Mouse (Mus musculus) spleen, postnatal 10 days (tissue): ENCODE results near the gene Kcnk5.
A peak's percentile ranks its signal among the peaks of the same experiment; 100 is the strongest.

Source experiments
- DNase-seq, 2 experiments: peaks; one replicate each; pipeline ENCODE4 v3.0.0; 2021 to 2022; ENCODE audit warnings: low spot score in 2 of 2

The Kcnk5 gene

DNA sequence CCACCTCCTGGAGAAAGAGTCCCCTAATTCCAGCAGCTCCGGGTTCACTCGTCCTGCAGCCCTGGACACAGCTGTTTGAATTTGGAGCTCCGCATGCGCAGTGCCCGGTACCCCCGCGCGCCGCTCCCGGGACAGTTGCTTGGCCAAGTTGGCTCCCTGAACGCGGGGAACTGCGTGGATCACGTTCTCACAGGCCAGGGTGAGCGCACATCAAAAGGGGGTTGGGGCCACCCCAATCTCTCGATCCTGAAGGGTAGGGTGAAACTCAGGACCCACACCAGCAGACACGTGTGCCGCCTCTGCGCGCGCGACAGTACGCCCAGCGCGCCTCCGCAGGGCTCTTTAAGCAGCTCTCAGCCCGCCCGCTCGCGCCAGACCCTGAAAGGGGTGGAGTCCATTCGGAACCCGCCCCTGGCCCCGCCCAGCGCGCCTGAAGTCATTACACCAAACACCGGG, at the start of gene Kcnk5:
TSS of gene Kcnk5 (minus strand) at position 344 of the 456 bp plus-strand sequence.
- DNase-seq, result peak; percentile 92 to 97

DNA sequence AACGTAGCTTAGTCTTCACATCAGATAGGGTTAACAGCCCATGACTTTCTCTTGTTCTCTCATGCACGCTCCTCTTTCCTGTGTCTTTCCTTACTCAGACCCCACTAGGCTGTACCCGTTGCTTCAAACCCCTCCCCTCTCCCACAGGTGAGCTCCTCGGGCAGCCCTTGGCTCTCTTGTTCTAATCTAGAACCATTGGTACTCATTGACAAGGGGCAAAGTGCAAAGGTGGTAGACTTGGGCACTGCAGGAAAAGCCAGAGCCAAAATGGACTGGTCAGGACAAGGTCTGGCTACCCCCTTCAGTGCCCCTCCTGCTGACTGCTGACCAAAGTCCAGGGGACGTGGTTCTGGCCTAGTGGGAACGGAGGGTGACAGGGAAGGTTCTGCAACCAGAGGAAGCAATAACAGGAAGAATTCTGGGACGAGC, 48.5 kb upstream of the Kcnk5 start:
- DNase-seq, result no peak

DNA sequence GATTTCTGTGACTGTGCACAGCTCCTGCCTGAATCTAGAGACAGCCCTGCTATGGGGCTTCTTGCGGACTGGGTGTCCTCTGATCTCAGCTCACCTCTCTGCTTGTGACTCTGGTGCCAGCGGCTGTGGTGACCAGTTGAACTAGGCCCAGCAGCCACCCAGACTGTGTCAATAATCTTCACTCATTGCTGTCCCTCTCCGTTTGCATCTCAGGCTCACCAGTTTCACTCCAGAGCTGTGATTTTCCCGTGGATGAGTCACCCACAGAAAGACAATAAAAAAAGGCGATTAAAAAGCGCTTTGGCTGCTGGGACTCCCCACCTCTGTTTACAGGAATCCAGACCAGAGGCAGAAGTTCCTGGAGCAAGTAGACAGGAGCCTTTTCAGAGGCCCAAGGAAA, 47.8 kb upstream of the Kcnk5 start:
- DNase-seq, result no peak

DNA sequence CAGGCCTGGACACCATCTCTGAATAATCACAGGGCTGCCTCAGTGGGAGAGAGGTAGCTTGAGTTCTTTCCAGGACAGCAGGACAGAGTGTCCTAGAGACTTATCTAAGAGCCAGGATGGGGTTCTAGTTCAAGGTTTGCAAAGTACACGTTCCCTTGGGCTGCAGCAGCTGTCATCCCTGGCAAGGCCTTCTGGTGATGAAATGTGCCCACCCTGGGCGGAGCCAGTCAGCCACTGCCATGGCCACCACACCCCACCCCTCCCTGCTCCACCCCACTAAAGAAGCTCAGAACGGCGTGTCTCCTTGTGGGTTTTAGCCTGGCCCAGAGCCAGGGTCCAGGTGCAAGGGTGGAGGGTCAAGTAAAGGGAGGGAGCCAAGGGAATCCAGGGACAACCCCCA, 46.7 kb upstream of the Kcnk5 start:
- DNase-seq, result no peak

DNA sequence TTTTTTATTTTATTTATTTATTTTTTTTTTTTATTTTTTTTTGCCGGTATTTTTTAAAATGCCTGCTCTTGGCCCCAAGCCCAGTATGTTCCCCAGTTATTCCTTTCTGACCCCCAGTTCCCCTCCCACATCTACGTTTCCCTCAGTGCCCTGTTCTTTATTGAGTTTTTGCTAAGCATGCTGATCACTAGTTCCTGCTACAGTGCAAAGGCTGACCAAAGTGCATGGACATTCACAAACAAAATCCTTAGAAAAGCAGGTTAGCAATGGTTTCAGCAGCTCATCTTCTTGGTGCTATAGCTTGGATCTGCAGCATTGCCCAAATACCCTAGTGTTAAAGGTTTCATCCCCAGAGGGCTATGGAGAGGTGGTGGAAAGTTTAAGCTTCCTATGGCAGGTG, 45.4 kb upstream of the Kcnk5 start:
- DNase-seq, result no peak

DNA sequence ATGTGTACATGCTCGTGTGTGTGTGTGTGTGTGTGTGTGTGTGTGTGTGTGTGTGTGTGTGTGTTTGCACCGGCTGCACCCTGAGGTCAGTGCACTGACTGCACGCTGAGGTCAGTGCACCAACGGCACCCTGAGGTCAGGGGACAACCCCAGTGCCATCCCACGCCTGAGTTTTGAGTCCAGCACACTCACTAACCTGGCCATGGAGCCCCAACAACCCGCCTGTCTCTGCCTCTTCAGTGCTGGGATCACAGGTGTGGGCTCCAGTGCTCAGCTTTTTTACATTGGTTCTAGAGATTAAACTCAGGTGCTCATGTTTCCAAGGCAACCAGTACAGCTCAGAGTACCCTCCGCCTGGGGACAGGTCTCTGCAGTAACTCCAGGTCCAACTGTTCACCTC, 44.9 kb upstream of the Kcnk5 start:
- DNase-seq, result no peak

DNA sequence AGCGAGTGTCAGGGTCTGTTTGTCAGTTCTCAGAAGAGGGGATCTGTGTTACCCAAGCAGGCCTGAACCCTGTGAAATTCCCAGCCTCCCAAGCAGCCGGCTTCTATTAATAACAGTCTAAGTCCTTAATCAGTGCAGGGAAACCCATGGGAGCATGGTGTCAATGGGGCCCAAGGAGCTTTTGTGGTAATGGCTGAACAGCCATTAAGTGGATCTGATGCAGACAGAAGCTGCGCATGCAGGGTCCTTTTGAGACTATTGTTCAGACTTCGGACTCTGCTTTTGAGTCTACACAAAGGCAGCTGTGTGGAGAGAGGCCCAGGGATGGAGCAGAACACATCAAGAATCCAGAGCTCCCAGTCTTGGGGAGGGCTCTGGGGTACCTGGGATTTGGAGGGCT, 43.9 kb upstream of the Kcnk5 start:
- DNase-seq, result no peak

DNA sequence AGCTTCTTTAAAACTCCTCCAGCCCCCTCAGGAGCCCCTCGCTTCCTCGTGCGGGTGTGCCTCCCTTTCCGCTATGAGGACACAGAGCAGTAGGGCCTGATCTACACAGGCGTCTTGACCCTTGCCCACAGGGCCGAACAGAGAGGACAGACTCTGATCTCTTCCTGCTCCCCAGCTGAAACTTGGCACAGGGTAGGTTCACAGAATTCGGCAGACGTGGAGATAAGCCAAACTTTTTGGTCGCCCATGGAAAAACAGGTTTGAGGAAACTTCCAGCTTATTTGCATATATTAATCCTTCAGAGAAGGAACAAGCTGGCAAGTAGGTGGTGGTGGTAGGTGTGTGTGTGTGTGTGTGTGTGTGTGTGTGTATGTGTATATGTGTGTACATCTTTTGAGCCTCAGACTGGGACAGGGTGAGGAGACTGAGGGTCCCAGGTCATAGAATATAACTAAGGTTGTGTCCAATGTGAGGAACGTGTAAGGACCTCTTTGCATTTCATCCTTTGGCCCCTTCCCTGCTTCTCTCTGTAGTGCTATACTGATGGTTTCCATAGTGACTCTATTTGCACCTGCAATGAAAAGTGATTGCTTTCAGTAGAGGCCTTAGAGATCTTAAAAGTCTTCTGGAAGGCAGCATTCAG, 43.1 kb upstream of the Kcnk5 start:
- DNase-seq, result no peak

DNA sequence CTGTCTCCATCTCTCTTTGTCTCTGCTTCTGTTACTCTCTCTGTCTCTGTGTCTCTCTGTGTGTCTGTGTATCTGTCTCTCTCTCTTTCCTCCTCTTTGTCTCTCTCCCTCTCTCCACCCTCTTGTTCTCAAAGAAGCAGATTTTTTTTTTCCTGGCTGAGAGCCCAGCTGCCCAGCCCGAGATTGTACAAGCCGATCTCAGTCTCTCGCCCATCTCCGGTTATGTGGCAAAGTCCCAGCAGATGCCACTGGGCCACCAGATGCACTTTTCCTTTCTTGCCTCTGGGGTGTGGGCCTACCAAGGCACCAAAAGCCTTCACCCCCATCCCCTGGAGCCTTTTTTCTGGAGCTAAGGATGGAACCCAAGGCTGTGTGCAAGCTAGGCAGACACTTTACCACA, 42.6 kb upstream of the Kcnk5 start:
- no peak for DNase-seq

DNA sequence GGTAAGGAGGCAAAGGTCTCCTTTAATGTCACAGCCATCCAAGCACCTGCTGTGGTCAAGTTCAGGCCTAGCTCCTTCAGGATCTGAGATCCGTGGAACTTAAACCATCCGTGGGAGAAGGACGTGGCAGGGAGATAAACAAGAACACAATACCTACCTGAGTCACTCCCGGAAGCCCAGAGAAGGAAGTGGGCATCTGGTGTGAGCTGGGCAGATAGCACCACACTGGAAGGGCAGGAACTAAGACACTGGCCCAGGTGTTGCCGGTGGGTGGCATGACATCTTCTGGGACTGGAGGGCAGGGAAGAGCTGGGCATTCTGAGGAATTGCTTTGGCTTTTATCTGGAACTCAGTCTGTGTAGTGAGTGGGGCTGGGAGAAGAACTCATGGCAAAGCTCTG, 41.6 kb upstream of the Kcnk5 start:
- DNase-seq, result no peak

DNA sequence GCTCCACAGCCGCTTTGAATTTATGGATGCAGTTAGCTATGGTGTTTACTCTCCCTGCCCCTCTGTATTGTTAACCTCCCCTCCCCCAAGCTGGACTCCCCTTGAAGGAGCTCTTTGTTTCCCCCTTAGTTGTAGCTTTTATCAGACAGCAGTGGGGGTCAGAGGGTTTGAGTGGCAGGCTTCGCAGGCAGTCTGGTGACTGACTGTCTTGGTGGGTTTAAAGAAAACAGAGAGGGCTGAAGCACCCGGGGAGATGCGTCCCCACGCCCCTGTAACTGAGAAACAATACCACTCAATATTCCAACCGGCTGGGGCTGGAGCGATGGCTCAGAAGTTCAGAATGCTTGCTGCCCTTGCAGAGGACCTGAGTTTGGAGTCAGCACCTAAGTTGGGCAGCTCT, 39.5 kb upstream of the Kcnk5 start:
- no peak for DNase-seq

DNA sequence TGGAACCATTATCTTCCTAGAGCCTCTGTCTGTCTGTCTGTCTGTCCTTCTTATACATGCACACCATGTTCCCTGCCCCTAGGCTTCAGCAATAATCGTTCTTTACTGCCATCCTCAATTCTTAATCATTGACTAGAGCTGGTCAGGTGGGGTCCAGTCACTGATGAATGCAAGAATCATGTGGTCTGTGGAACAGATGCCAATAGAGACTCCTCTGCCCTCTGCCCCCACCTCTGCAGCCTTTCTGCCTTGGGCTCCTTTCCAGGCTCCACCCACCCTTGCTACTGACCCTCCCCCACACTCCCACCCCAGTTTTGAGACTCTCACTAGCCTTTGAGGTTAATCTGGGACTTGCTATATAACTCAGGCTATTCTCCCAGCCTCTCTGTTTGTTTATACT, 38.2 kb upstream of the Kcnk5 start:
- DNase-seq, result no peak

DNA sequence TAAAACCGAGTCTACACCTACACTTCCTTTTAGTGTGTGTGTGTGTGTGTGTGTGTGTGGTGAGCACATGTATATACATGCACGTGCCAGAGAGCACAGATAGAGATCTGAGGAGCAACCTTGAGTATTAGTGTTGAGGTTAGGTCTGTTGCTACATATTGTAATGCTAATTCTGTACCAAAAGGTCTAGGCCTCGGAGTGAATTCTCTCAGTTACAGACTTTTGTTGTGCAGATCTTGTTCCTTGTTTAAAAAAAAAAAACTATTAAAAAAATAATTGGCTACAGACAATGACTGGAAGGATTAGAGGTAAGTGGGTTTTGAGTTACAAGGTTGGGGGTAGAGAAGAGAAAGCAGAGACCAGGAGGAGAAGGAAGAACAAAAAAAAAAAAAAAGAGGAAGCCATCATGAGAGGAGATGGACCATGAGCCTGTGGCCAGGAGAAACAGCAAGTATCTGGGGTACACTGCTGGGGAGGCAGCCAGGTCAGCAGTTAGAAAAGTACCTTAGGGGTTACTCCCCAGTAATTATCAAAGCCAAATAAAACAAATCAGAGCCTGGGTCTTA, 35.8 kb upstream of the Kcnk5 start:
- no peak for DNase-seq

DNA sequence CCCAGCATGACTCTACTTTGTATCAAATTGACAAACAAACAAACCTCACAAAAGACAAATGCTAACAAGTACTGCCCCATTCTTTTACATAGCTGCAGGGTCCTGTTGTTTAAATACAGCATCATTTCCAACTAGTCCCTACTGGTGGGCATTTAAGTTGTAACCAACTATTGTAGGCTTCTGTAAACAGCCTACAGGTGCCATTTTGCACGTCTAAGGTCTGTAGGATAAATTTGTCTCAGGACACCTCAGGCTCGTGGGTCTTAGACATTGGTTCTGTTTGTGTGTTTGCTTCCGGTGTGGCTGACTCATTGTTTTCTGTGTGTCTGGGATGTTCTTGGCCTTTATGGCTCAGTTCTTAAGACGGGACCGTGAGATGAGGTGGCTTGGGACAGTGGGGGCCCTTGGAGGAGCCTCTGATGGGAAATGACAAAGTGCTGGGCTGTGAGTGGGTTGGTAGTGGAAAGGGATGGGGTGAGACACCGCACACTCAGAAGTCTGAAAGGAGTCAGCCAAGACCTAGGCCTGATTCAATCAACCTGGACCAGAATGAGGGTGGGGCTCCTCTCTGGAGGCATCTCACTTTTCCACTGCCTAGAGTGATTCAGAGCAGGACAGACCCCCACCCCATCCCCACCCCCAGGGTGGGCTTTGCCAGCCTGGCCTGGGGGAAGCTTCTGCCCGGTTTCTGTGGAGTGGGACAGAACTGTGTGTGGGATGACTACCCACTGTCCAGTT, 35.1 kb upstream of the Kcnk5 start:
- DNase-seq, result no peak

DNA sequence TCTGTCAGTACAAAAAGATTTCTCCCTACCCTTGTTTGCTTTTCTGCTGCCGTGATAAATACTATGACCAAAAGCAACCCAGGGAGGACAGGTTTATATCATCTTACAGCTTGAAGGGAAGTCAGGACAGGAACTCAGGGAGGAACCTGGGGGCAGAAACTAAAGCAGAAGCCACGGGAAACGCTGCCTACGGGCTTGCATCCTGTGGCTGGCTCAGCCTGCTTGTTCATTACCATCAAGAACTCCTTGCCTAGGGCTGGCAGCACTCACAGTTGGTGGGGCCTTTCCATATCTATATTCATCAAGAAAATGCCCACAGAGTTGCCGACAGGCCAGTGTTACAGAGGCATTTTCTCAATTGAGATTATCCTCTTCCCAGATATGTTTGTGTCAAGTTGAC, 34.2 kb upstream of the Kcnk5 start:
- DNase-seq, result no peak

DNA sequence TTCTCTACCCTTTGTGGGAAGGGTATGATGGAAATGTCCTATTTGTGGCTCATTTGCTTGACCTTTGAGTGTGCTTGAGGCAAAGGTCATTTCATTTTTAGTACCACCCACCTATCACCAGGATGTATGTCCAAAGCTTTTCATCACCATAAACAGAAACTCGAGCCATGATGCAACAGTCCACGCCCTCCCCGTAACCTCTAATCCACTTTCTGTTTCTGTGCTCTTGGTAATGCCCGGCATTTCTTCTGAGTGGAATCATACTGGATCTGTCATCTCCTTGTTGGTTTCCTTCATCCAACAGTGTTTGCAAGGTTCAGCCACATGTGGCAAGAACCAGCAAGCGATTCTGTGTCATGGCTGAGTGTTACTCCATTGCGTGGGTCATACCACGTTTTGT, 32.5 kb upstream of the Kcnk5 start:
- DNase-seq, result no peak

DNA sequence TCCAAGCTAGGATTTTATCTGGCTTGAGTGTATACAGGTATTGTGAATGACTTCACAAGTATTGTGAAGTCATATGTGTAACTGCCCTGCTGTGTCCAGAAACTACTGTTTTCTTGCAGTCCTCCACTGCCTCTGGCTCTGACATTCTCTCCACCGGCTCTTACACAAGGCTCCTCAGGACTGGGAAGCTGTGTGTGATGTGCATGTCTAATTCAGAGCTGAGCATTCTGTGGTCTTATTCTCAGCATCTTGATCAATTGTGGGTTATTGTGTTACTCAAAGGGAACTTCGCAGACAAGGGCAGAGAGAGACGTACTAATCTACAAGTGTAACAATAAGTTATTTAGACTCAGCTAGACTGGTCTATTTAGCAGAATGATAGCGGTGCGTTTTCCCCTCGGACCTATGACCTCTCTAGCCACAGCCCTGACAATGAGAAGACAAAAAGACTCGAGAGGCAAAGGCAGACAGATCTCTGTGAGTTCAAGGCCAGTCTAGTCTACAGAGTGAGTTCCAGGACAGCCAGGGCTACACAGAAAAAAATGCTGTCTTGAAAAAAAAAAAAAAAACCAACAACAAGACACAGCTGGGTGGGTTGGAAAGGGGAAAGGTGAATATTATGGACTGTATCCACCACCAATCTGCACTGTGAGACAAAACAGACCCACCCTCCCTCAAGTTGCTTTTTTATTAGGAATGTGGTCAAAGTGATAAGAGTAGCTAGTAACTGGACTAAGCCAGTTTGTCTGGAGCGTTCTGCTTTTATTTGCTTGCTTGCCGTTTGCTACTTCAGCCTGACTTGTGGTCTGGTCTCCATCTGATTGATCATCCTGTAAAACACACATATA, 30.4 kb upstream of the Kcnk5 start:
- no peak for DNase-seq

DNA sequence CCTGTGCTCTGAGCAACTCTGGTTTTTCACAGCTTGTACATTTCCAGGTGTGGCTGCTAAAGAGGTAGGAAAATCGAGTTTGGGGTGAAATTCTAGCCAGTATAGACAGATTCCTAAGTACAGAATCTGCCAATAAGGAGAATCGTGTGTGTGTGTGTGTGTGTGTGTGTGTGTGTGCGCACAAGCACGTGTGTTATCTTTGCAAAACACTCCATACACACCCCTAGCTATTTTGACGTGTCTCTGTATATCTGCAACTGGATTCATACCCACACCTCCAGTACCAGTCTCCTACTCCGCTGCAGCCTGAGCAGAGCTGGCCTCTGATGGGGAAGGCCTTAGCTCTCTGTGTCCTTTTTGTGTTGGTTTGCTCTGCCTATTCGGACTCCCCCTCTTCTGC, 28.3 kb upstream of the Kcnk5 start:
- no peak for DNase-seq

DNA sequence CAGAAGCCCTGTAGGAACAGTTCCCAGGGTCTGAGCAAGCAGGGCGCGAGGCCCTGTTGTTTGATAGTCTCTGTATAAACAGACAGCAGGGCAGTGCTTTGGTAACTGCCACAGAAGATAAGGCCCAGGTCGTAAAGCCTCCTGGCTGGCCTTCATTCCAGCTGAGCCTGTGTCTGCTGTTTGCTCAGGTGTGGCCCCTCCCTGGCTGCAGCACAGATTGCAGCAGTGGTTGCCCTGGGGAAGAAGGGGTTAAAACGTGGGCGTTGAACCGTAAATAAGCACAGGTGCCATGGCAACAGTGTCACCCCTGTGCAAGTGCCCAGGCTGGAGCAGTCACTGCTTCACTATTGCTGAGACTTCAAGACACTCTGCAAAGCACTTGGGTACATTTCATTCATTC, 26.8 kb upstream of the Kcnk5 start:
- DNase-seq, result no peak

DNA sequence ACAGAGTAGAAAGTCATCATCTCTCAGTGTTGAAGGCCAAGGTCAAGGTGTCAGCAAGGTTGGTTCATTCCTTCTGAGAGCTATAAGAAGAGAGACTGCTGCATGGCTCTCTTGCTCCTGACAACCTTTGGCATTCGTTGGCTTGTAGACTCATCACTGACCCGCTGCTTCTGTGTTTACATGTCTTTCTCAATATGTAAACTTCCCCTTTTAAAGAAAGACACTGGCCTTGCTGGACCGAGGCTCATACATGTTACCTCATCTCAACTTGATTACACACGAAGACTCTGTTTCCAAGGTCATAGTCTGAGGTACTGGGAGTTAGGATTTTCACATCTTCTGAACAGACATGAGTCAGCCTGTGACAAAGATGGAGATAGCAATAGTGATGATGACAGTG, 24.1 kb upstream of the Kcnk5 start:
- DNase-seq, result no peak

DNA sequence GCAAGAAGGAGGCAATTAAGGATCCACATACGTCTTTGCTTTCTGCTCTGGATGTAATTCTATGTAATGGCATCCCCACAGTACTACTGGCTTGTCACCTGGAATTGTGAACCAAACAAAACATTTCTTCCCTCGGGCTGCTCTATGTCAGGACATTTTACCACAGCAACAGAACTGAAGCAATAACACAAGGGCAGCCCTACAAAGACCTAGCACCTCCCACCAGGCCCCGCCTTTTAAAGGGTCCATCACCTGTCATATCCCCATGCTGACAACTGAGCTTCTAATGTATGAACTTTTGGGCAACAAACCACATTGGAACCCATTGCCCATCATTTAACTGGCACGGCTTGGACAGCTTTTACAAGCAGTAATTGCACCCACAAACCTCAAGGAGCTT, 21.7 kb upstream of the Kcnk5 start:
- no peak for DNase-seq

DNA sequence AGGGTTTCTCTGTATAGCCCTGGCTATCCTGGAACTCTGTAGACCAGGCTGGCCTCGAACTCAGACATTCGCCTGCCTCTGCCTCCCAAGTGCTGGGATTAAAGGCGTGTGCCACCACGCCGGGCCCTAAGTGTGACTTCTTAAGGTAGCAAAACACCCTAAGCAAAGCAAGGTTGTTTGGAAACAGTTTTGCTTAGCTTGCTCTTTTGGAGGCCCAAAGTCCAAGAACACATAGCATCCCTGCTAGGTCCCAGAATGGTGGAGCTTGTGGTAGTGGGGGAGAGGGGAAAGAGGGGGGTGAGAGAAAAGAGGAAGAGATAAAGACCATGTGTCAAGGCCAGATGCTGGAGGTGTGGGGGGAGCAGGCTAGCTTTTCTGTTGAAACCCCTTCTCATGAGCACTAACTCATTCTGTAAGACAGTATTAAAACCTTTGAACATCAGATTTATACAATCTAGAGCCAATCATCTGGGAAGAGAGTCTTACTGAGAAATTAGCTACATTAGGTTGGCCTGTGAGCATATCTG, 21.1 kb upstream of the Kcnk5 start:
- no peak for DNase-seq
